Mouse (Mus musculus) brain, embryonic 14.5 days (tissue): ENCODE results near the gene Snhg11. TPM values are rescaled to one million over a fixed set of nuclear protein-coding genes. Genes with fewer than 3 reads are reported as not detected.

Experiments used
- DNase-seq: peaks from one replicate; pipeline ENCODE4 v3.0.0-alpha.2; 2011; ENCODE audit warnings: low read depth
- CTCF ChIP-seq: fragments of 200-500 bp; IDR thresholded peaks from 2 replicates; pipeline ENCODE4 v1.5.1; 2012; ENCODE audit warnings: inconsistent platforms, mild to moderate bottlenecking, moderate library complexity, borderline replicate concordance; ENCODE audit not compliant: insufficient read depth, insufficient read length; ENCODE audit errors: extremely low read depth
- POLR2A ChIP-seq: fragments of 200-500 bp; IDR thresholded peaks from 2 replicates; pipeline ENCODE4 v1.6.1; 2012; ENCODE audit warnings: mild to moderate bottlenecking, inconsistent platforms, borderline replicate concordance; ENCODE audit not compliant: poor library complexity, insufficient read depth, insufficient read length, severe bottlenecking; ENCODE audit errors: extremely low read depth
- polyA plus RNA-seq: library from polyadenylated mRNA; depleted of rRNA; stranded (reverse); fragments of >200 nt; gene quantifications from 2 replicates; pipeline ENCODE4 v1.2.3, GENCODE M21; 2012; rRNA removed

The Snhg11 gene
- polyA plus RNA-seq, result 496 and 652 TPM in 2 replicates

DNA sequence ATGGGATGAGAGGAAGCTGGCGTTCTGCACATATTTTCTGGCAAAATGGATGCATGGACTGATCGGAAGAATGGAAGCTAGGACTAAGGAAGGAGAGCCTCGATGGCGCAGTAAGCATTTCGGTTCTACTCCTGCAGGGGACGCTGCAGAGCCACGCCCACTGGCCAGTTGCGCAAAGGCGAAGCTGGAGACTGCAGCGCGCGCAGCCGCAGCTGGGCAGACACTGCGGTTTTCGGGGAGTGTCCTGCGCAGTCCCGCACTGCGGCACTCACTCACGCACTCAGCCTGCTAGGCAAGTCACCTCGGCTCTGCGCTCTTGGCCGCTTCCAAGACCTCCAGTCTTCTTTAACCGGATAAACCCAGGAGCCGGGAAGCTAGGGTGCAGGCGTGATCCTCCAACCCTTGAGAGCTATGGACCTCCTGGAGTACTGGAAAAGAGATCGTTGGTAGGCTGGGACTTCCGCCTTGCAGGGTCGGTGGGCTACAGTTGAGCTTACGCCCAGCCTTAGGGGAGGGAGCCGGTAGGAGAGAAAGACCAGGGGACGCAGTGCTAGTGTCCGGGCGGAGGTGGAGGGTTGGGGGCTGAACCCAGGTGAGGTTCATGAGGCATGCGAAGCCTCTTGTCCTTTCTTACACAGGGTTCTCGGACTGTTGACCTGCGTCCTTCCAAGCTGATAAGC, at the start of gene Snhg11:
Snhg11 (plus strand) TSS at position 196 of the 680 bp plus-strand sequence.
- peak; percentile 90 for DNase-seq
- TF ChIP-seq POLR2A, result peak; percentile 53; the same call in 1 of the 2 replicates
- TF ChIP-seq CTCF, result peak; percentile 74

DNA sequence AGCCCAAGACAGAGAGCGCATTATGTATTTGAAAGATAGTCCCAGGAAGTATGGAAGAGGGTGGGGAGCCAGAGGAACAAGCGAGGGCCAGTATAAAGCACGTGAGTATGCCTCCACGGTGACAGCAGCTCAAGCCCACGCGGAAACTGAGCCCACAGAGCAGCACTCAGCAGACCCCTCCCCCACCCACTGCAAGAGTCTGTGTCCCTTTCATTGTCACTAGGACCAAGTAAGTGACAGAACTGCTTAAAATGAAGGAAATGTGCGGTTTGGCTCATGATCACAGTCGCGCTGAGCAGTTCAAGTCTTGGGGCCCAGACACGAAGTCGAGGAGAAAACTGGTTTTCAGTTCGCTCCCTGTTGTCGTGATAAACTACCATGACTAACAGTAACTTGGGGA, 41.1 kb upstream of the Snhg11 start:
- no peak for DNase-seq
- no peak for TF ChIP-seq POLR2A
- TF ChIP-seq CTCF, result no peak

GRCm38 (mm10) chr2:158337698-158338097, 37.7 kb upstream of the Snhg11 start:
- DNase-seq, result peak; percentile 41
- TF ChIP-seq POLR2A, result no peak
- TF ChIP-seq CTCF, result no peak

DNA sequence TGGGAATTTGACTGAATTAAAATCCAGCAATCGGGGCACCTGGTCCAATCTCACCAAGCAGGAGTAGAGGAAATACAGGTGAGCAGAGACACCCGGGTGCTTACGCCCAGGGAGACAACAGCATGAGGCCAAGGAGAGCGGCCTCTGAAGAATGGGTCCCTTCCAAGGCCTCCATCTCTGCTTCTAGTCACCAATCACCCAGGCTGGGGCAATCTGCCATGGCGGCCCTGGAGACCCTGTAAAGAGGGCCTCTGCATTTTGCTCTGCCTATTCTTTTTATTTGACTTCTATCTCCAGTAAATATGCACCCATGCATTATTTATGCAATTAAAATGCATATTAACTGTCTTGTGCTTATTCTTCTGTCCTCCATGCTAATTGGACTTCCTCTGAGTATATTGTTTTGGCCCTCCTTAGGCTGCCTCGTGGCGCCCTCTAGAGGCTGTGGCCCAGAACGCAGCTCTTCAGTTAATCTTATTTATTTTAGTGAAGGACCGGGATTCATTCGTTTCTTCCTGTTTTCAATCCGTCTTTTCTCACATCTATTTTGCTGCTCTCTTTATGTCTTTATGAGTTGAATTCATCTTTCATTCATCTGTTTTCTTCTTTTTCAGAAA, 35.4 kb upstream of the Snhg11 start:
- TF ChIP-seq CTCF (peak; percentile 95), POLR2A (no peak)
- peak; percentile 86 for DNase-seq

- DNase-seq, result no peak
- TF ChIP-seq POLR2A (no peak), CTCF (no peak)
These were observed 34.1 kb upstream of the Snhg11 start for GRCm38 (mm10) chr2:158341324-158341723.

GRCm38 (mm10) chr2:158343495-158343894, 31.9 kb upstream of the Snhg11 start:
- no peak for TF ChIP-seq CTCF
- no peak for TF ChIP-seq POLR2A
- peak; percentile 71 for DNase-seq

- no peak for TF ChIP-seq CTCF
- TF ChIP-seq POLR2A, result no peak
- DNase-seq, result no peak
These were observed 29.0 kb upstream of the Snhg11 start for GRCm38 (mm10) chr2:158346467-158346866.

GRCm38 (mm10) chr2:158347868-158348267, 27.6 kb upstream of the Snhg11 start:
- peak; percentile 98 for TF ChIP-seq CTCF
- TF ChIP-seq POLR2A, result no peak

DNA sequence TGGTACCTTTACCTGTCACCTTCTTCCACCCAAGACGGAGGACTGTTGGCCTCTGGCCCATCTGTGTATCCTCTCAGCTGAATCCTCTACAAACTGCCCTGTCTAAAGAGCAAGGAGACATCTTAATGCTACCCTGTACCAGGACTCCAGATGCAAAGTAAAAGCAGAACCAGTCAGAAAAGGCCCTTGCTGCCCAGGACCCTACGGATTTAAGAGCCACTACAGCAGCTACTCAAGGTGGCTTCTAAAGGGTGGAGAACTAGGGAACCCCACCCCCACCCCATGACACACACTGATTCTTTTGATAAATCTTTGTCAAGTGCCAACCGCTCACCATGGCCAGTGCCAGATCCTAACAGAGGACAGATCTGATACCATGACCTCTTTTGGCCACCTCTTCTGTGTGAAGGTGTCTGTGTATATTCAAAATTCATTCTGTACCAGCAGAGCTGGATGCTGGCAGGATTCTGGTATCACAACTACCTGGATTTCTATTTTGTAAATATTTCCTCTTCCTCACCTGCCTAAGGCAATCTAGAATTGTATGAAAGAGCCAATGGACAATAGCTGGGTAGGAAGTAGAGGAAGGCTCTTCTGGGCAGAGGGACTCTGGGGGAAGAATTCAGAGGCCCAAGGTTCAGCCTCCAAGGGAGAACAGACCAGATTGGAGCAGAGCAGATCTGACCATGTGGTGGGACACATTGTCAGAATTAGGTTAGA, 22.5 kb upstream of the Snhg11 start:
- DNase-seq, result no peak
- no peak for TF ChIP-seq CTCF
- no peak for TF ChIP-seq POLR2A

More at GRCm38 (mm10) chr2:158347868-158348267, 27.6 kb upstream of the Snhg11 start:
- DNase-seq, result peak; percentile 76

DNA sequence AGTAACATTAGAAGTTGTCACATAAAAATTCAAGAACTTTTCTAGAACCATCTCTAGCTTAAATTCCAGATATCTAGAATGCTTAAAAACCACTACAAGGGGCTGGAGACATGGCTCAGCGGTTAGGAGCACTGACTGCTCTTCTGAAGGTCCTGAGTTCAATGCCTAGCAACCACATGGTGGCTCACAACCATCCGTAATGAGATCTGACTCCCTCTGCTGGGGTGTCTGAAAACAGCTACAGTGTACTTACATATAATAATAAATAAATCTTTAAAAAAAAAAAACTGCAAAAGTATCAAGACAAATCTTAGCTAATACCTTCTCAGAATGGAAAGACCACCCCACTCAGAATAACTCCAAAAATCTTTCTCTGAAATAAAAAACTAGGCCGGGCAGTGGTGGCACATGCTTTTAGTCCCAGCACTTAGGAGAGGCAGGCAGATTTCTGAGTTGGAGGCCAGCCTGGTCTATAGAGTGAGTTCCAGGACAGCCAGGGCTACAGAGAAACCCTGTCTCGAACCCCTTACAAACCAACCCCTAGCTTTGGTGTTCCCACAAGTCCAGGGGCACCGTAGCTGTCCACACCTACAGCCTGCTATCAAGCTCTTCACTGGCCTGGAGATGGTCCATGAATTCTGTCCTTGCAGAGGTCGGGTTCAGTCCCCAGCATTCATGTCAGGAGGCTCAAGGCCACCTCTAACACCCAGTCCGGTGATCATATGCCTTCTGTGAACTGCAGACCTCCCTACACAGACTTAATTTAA, 20.9 kb upstream of the Snhg11 start:
- 0 out of 2 replicates have a peak, but pooled peaks have one; percentile 1 for TF ChIP-seq CTCF
- TF ChIP-seq POLR2A, result no peak
- DNase-seq, result no peak

- no peak for DNase-seq
- TF ChIP-seq CTCF, result no peak
- TF ChIP-seq POLR2A, result no peak
These were observed 20.2 kb upstream of the Snhg11 start for GRCm38 (mm10) chr2:158355238-158355637.
